Mouse (Mus musculus) MEL (cell line): Measurements from ENCODE around the gene Acin1.

ENCODE experiments used
- CTCF ChIP-seq, 3 experiments: IDR thresholded peaks in 2 of 3; conservative IDR thresholded peaks in 1 of 3; 2 replicates each; pipeline ENCODE4 v1.5.1; 2011 to 2012; ENCODE audit warnings: low read length in 3 of 3, low read depth in 2 of 3, mild to moderate bottlenecking in 2 of 3, improper control_type of control experiment in 1 of 3, inconsistent platforms in 1 of 3, mixed read lengths in 1 of 3, moderate library complexity in 1 of 3; ENCODE audit not compliant: control insufficient read depth in 1 of 3, insufficient read depth in 1 of 3, poor library complexity in 1 of 3, severe bottlenecking in 1 of 3
- E2F4 ChIP-seq: IDR thresholded peaks from 2 replicates; pipeline ENCODE4 v1.6.1; 2011; ENCODE audit warnings: low read depth, low read length, improper control_type of control experiment, borderline replicate concordance
- EP300 ChIP-seq, 2 experiments: IDR thresholded peaks; 2 replicates each; pipeline ENCODE4 v1.6.1; 2011; ENCODE audit warnings: improper control_type of control experiment in 2 of 2, low read length in 2 of 2, low read depth in 1 of 2, mild to moderate bottlenecking in 1 of 2
- GABPA ChIP-seq: IDR thresholded peaks from 2 replicates; pipeline ENCODE4 v1.6.1; 2012; ENCODE audit warnings: low read depth, mild to moderate bottlenecking, inconsistent platforms, low read length, improper control_type of control experiment, moderate library complexity
- GATA1 ChIP-seq: IDR thresholded peaks from 2 replicates; pipeline ENCODE4 v1.6.1; 2011; ENCODE audit warnings: low read depth, low read length, improper control_type of control experiment
- POLR2A ChIP-seq, 2 experiments: IDR thresholded peaks; 2 replicates each; pipeline ENCODE4 v1.6.1; 2011 to 2012; ENCODE audit warnings: low read length in 2 of 2, mild to moderate bottlenecking in 2 of 2, control low read depth in 1 of 2, improper control_type of control experiment in 1 of 2, low read depth in 1 of 2, moderate library complexity in 1 of 2; ENCODE audit not compliant: control insufficient read depth in 1 of 2, insufficient read depth in 1 of 2, poor library complexity in 1 of 2
- POLR2AphosphoS2 ChIP-seq: IDR thresholded peaks from 2 replicates; pipeline ENCODE4 v1.6.1; 2011; ENCODE audit warnings: low read length, improper control_type of control experiment
- SMC3 ChIP-seq: IDR thresholded peaks from 2 replicates; pipeline ENCODE4 v1.6.1; 2011; ENCODE audit warnings: low read depth, low read length, improper control_type of control experiment
- TAL1 ChIP-seq: IDR thresholded peaks from 2 replicates; pipeline ENCODE4 v1.6.1; 2012; ENCODE audit warnings: mild to moderate bottlenecking, inconsistent platforms, low read length, moderate library complexity, mixed read lengths
- ZC3H11A ChIP-seq: IDR thresholded peaks from 2 replicates; pipeline ENCODE4 v1.6.1; 2012; ENCODE audit warnings: low read depth, mild to moderate bottlenecking, inconsistent platforms, low read length, improper control_type of control experiment

GRCm38 (mm10) chr14:54696752-54697151, 10.0 kb upstream of the Acin1 start:
- TF ChIP-seq E2F4, result no peak
- TF ChIP-seq TAL1, result no peak
- no peak for TF ChIP-seq GABPA
- TF ChIP-seq ZC3H11A, result no peak
- no peak for TF ChIP-seq POLR2A (IDR thresholded peaks at IDR 0.05; ENCODE audit: control insufficient read depth in 1 of 2, insufficient read depth in 1 of 2, low read depth in 1 of 2, low read length in 2 of 2, poor library complexity in 1 of 2)
- TF ChIP-seq POLR2AphosphoS2, result no peak
- TF ChIP-seq GATA1, result no peak
- no peak for TF ChIP-seq CTCF (IDR thresholded peaks at IDR 0.05 in 2 of 3, conservative IDR thresholded peaks at IDR 0.05 in 1 of 3; ENCODE audit: control insufficient read depth in 1 of 3, insufficient read depth in 1 of 3, low read depth in 2 of 3, low read length in 3 of 3, poor library complexity in 1 of 3, severe bottlenecking in 1 of 3)
- no peak for TF ChIP-seq SMC3
- TF ChIP-seq EP300 (IDR thresholded peaks at IDR 0.05; ENCODE audit: low read depth in 1 of 2, low read length in 2 of 2), result no peak
